Mouse (Mus musculus) intestine, postnatal 0 days (tissue): ENCODE results near the gene Tescl. TPM values are rescaled to one million over a fixed set of nuclear protein-coding genes. Genes with fewer than 3 reads are reported as not detected.
A peak's percentile ranks its signal among the peaks of the same experiment; 100 is the strongest.

Experiments used
- ATAC-seq: fragments of 200-750 bp; cut with Nextera tagmentation; 2 replicates; pipeline ENCODE4 v1.8.0; 2017; ENCODE audit warnings: mild to moderate bottlenecking, moderate TSS enrichment, moderate library complexity
- H3K27ac ChIP-seq: fragments of 300-500 bp; sonication (generic); 2 replicates; pipeline ENCODE4 v1.5.1; 2014; ENCODE audit warnings: mild to moderate bottlenecking, low read depth, low read length, moderate library complexity
- H3K27me3 ChIP-seq: fragments of 300-500 bp; sonication (generic); replicated peaks from 2 replicates; pipeline ENCODE4 v1.6.1; 2014; ENCODE audit warnings: low read length, mixed read lengths; ENCODE audit not compliant: control insufficient read depth, insufficient read depth
- H3K36me3 ChIP-seq: fragments of 300-500 bp; sonication (generic); 2 replicates; pipeline ENCODE4 v1.6.1; 2014; ENCODE audit warnings: mild to moderate bottlenecking, moderate library complexity; ENCODE audit not compliant: control insufficient read depth, insufficient read depth
- H3K4me1 ChIP-seq: fragments of 300-500 bp; sonication (generic); replicated peaks from 2 replicates; pipeline ENCODE4 v1.6.1; 2014; ENCODE audit warnings: antibody characterized with exemption, low read length, mixed read lengths; ENCODE audit not compliant: control insufficient read depth, insufficient read depth
- H3K4me2 ChIP-seq: fragments of 300-500 bp; sonication (generic); replicated peaks from 2 replicates; pipeline ENCODE4 v1.6.1; 2014; ENCODE audit warnings: low read depth, mild to moderate bottlenecking, moderate library complexity
- H3K4me3 ChIP-seq: fragments of 300-500 bp; sonication (generic); 2 replicates; pipeline ENCODE4 v1.5.1; 2014; ENCODE audit warnings: low read depth, low read length
- H3K9ac ChIP-seq: fragments of 300-500 bp; sonication (generic); 2 replicates; pipeline ENCODE4 v1.6.1; 2014; ENCODE audit warnings: mild to moderate bottlenecking, low read depth, low read length
- H3K9me3 ChIP-seq: fragments of 300-500 bp; sonication (generic); 2 replicates; pipeline ENCODE4 v1.6.1; 2016; ENCODE audit warnings: mixed run types; ENCODE audit not compliant: control insufficient read depth
- CTCF ChIP-seq: sonication (generic); IDR thresholded peaks from 2 replicates; pipeline ENCODE4 v1.5.1; 2016; ENCODE audit warnings: low read depth, mild to moderate bottlenecking, control low read depth, antibody characterized with exemption, moderate library complexity
- WGBS: fragments of 180-500 bp; shearing (Covaris S2); extraction: QIAGEN DNeasy Blood & Tissue Kit; methylation state at CpG from one replicate; pipeline ENCODE4 v1.1.7; 2014; 5-methylcytosine and 5-hydroxymethylcytosine counted together
- polyA plus RNA-seq: library from polyadenylated mRNA; unstranded; fragments of >200 nt; fragmentation: Nextera tagmentation; extraction: Ambion mirVana; gene quantifications from 2 replicates; pipeline ENCODE4 v1.2.1, GENCODE M21; 2015

Gene Tescl
- polyA plus RNA-seq, 1 experiment from 2014 or later: not detected

DNA sequence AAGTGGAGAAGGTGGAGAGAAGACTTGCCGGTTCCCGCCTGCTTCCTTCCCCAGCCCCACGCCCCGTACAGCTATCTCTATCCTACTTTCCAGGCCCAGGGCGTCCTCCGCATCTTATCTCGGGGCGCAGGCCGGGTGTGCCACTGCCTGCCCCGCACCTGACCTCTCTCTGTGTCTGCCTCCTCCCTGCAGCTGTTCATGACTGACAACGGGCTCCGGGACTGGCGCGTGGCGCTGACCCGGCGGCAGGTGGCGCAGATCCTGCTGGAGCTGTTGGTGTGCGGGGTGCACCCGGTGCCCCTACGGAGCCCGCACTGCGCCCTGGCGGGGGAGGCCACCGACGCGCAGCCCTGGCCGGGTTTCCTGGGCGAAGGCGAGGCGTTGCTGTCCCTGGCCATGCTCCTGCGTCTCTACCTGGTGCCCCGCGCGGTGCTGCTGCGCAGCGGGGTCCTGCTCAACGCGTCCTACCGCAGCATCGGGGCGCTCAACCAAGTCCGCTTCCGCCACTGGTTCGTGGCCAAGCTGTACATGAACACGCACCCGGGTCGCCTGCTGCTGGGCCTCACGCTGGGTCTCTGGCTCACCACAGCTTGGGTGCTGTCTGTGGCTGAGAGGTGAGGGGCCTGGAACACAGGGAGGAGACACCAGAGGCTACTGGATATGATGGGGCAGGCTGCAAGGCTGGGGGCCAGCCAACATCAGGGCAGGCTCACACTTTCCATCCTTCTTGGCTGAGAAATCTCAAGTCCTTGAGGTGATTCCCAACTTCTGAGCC, 43.5 kb upstream of the Tescl start:
- 9% methylated on average over 48 of the region's 49 CpGs for WGBS
- H3K4me3 ChIP-seq: peak overlapping the region; percentile 21
- peak; percentile 73 for TF ChIP-seq CTCF
- peak; percentile 76 for ATAC-seq
- H3K36me3 ChIP-seq: no peaks in the 10 kb centered on the region
- peak overlapping the region; percentile 61 for H3K4me2 ChIP-seq
- H3K27ac ChIP-seq: no peak overlapping the region
- H3K9me3 ChIP-seq: no peaks in the 10 kb centered on the region
- no peak overlapping the region for H3K9ac ChIP-seq
- peaks cover 4% of the 10 kb centered on the region; the same call in 1 of the 2 replicates for H3K4me1 ChIP-seq
- H3K27me3 ChIP-seq: 0 out of 2 replicates have a peak, but pooled peaks cover 5% of the 10 kb centered on the region

DNA sequence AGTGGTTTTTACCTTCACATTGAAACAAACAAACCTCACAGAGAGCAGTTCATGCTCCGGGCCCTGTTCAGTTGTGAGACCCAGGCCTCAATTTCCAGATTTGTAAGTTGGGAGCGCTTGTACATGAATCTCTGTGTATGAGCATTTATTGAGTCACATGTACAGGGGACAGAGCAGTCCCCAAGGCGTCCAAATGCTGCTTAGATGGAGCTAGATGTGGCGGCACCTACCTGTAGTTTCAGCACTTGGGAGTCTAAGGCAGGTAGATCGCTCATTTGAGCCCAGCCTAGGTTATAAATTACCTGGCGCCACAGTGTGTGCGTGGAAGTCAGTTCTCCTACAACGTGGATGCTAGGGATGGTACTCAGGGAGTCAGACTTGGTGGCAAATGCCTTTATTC, 42.7 kb upstream of the Tescl start:
- Histone ChIP-seq H3K36me3 (no peaks in the 10 kb centered on the region), H3K4me2 (peak overlapping the region; percentile 61; the same call in 1 of the 2 replicates), H3K9me3 (no peaks in the 10 kb centered on the region), H3K4me3 (no peak overlapping the region), H3K4me1 (peaks cover 4% of the 10 kb centered on the region; the same call in 1 of the 2 replicates), H3K9ac (no peak overlapping the region), H3K27ac (no peak overlapping the region), H3K27me3 (0 out of 2 replicates have a peak, but pooled peaks cover 5% of the 10 kb centered on the region)
- no peak for ATAC-seq
- WGBS: 75% methylated on average over 8 of the region's 8 CpGs
- no peak for TF ChIP-seq CTCF

DNA sequence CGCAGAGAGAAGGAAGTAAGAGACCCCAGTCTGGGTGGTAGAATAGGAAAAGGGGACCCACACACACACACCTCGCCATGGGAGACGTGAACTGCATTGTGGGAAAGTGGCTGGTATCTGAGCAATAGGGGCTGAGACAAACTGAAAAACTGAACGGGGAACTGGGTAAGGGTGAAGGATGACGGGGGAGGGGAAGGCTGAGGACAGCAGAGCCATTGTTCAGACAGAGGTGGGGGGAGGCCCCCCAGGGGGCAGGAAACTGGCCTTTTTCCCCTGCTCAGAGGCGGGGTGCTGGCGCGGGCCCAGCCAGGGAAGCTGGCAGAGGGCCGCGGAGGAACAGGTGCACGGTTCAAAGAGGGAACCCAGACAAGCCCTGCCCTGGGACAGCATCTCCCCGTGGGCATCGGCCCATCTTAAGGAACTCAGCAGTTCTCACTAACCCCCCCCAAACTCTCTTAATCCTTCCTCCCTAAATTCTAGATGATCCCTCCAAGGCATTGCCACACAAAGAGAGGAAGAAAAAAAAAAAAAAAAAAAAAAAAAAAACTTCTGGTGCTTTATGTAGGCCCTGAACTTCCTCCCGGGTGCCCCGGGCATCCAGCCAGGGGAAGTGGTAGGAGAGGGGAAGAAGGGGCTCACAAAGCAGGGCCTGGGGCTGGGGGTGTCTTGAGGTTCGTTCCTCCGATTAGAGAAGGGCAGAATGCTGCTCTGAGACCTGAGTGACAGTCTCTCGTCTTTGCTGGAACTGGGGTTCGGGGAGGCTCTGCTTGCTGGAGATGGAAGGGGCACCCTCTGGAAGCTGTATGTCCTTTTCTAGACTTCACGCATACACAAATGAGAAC, 40.0 kb upstream of the Tescl start:
- Histone ChIP-seq H3K4me1 (peaks cover 4% of the 10 kb centered on the region; the same call in 1 of the 2 replicates), H3K27me3 (0 out of 2 replicates have a peak, but pooled peaks cover 5% of the 10 kb centered on the region), H3K36me3 (no peaks in the 10 kb centered on the region), H3K27ac (peak overlapping the region; percentile 8), H3K4me3 (no peak overlapping the region), H3K4me2 (no peak overlapping the region), H3K9ac (no peak overlapping the region), H3K9me3 (no peaks in the 10 kb centered on the region)
- peak; percentile 80 for ATAC-seq
- 34% methylated on average over 17 of the region's 20 CpGs for WGBS
- TF ChIP-seq CTCF: no peak

DNA sequence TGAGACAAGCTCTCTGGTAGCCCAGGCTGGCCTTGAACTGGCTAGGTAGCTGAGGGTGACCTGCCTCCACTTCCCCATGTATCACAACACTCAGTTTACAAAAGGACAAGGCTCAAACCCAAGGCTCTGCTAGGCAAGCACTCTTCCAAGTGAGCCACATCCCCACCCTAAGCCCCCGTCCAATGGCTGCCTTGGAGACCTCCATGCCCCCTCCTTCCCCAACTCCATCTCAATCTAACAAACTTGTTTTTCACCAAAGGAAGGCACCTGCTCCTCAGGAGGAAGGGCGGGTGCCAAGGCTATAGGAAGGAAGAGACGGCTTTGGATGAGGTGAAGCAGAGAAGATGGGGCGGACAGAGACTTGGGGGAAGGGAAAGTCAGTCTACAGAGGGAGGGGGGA, 39.0 kb upstream of the Tescl start:
- no peaks in the 10 kb centered on the region for H3K9me3 ChIP-seq
- no peak overlapping the region for H3K9ac ChIP-seq
- peaks cover 4% of the 10 kb centered on the region; the same call in 1 of the 2 replicates for H3K4me1 ChIP-seq
- no peak for ATAC-seq
- H3K4me2 ChIP-seq: no peak overlapping the region
- H3K27ac ChIP-seq: no peak overlapping the region
- 0 out of 2 replicates have a peak, but pooled peaks cover 5% of the 10 kb centered on the region for H3K27me3 ChIP-seq
- 67% methylated on average over 4 of the region's 4 CpGs for WGBS
- TF ChIP-seq CTCF: no peak
- H3K4me3 ChIP-seq: no peak overlapping the region
- no peaks in the 10 kb centered on the region for H3K36me3 ChIP-seq

DNA sequence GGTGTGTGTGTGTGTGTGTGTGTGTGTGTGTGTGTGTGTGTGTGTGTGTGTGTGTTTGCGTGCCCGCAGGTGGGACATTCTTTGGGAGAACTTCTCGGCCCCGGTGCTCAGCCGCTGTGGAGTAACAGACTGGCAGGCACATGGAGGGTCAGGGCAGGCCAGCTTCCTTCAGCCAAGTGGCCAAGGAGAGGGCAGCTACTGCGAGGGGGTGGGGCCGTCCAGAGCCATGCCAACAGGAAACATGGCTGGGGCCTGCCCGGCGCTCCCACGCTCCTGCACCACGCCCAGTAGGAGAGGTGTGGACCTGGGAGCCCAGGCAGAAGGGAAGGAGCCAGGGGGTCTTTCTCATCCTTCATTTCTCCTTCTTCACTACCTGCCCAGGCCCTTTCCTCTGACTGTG, 38.6 kb upstream of the Tescl start:
- Histone ChIP-seq H3K36me3 (no peaks in the 10 kb centered on the region), H3K9me3 (no peaks in the 10 kb centered on the region), H3K4me2 (no peak overlapping the region), H3K4me1 (peaks cover 2% of the 10 kb centered on the region; the same call in 1 of the 2 replicates), H3K27me3 (0 out of 2 replicates have a peak, but pooled peaks cover 2% of the 10 kb centered on the region), H3K4me3 (no peak overlapping the region), H3K27ac (no peak overlapping the region), H3K9ac (no peak overlapping the region)
- 45% methylated on average over 9 of the region's 11 CpGs for WGBS
- no peak for ATAC-seq
- TF ChIP-seq CTCF: no peak

DNA sequence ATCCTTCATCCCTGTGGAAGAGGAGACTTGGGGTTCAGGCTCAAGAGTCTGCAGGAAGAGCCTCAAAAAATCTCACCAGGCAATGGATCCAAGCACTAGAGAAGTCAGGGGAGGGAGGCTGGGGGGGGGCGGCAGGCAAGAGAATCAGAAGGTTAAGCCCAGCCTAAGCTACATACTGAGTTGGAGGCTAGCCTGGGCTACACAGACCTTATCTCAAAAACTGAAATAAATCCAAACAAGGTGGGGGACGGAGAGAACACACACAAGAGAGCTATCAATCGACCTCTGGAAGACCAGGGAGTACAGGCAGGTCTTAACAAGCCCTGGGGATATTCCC, 38.0 kb upstream of the Tescl start:
- TF ChIP-seq CTCF: no peak
- no peaks in the 10 kb centered on the region; the same call in 1 of the 2 replicates for H3K4me1 ChIP-seq
- no peaks in the 10 kb centered on the region for H3K36me3 ChIP-seq
- H3K27me3 ChIP-seq: no peaks in the 10 kb centered on the region
- no peak overlapping the region for H3K9ac ChIP-seq
- 0 out of 2 replicates have a peak overlapping the region, but pooled peaks have one; percentile 21 for H3K4me2 ChIP-seq
- WGBS: 66% methylated on average over 3 of the region's 3 CpGs
- no peaks in the 10 kb centered on the region for H3K9me3 ChIP-seq
- no peak for ATAC-seq
- H3K4me3 ChIP-seq: no peak overlapping the region
- no peak overlapping the region for H3K27ac ChIP-seq
